Mouse (Mus musculus) liver, embryonic 14.5 days (tissue): ENCODE measurements around the gene Sephs2.

Source experiments
- CTCF ChIP-seq: IDR thresholded peaks from 2 replicates; pipeline ENCODE4 v1.5.1; 2016; ENCODE audit warnings: antibody characterized with exemption, low read depth, control low read depth
- EP300 ChIP-seq: IDR thresholded peaks from 2 replicates; pipeline ENCODE4 v1.6.1; 2016; ENCODE audit warnings: antibody characterized with exemption, low read depth

DNA sequence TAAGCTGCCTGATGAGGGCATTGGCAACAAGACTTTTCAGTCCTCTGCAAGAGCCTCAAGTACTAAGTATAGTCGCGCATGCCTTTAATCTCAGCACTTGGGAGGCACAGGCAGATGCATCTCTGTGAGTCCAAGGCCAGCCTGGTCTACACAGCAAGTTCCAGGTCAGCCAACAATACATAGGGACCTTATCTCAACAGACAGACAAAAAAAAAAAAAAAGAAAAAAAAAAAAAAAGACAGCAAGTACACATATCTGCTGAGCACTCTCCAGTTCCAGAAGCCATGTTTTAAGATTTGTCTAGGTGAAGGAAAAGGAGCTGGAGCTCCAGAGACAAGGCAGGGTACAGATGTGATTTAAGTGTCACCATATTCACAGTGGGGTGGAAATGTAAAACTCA, 17.9 kb downstream of the Sephs2 start:
- no peak for TF ChIP-seq CTCF
- TF ChIP-seq EP300, result no peak
